ENCODE assay signal across 8 mouse cellular contexts in genomic region chr13:40843418-40844067, GRCm38 (mm10). TPM values are rescaled to one million over a fixed set of nuclear protein-coding genes. Genes with fewer than 3 reads are reported as not detected.
A peak's percentile ranks its signal among the peaks of the same experiment; 100 is the strongest.
DNase-seq lines count a peak whose midpoint lies in the region; ATAC-seq and TF ChIP-seq lines count a peak whose summit lies in the region.

No protein-coding gene starts in this region.

- H3K27me3 ChIP-seq in heart, embryonic 16.5 days (ENCODE audit: control insufficient read depth, insufficient read depth, low read length), result peaks cover 2% of the 10 kb centered on the region; the same call in 1 of the 2 replicates
- no peaks in the 10 kb centered on the region for H3K27me3 ChIP-seq in lung, embryonic 15.5 days

- no peaks in the 10 kb centered on the region for H3K9me3 ChIP-seq in heart, embryonic 16.5 days (replicated peaks; ENCODE audit: control insufficient read depth, low read length)
- H3K9me3 ChIP-seq in lung, embryonic 15.5 days, result no peaks in the 10 kb centered on the region

- DNase-seq in ES-CJ7 (ENCODE audit: low read depth, low spot score), result peak; percentile 84
- peak; percentile 54 for DNase-seq in fibroblast of lung, adult 2 months (ENCODE audit: low read depth)
- DNase-seq in layer of hippocampus, adult 18-20 months (ENCODE audit: low spot score in 2 of 2), result peak; percentile 58 to 86
- peak; percentile 87 for DNase-seq in retina, embryonic 14.5 days (ENCODE audit: low spot score)
- peak; percentile 79 for DNase-seq in thymus, postnatal 4 days

- no peak overlapping the region for H3K9ac ChIP-seq in heart, embryonic 16.5 days (ENCODE audit: low read length)
- no peak overlapping the region for H3K9ac ChIP-seq in lung, embryonic 15.5 days

- H3K4me2 ChIP-seq in heart, embryonic 16.5 days (ENCODE audit: low read depth, low read length), result peak overlapping the region; percentile 52
- H3K4me2 ChIP-seq in lung, embryonic 15.5 days, result peak overlapping the region; percentile 39

- no peak overlapping the region for H3K4me3 ChIP-seq in bone marrow macrophage, adult 2 months (ENCODE audit: insufficient read depth, low read length)
- H3K4me3 ChIP-seq in heart, embryonic 16.5 days (ENCODE audit: low read length), result no peak overlapping the region
- 0 out of 2 replicates have a peak overlapping the region, but pooled peaks have one; percentile 13 for H3K4me3 ChIP-seq in lung, embryonic 15.5 days

- ATAC-seq in heart, embryonic 16.5 days (replicated peaks; ENCODE audit: extremely low read depth, insufficient read depth, low FRiP score), result peak; percentile 52; the same call in 1 of the 2 replicates
- ATAC-seq in lung, embryonic 15.5 days (ENCODE audit: borderline replicate concordance, extremely low read depth, low FRiP score, low TSS enrichment), result peak; percentile 65; the same call in 1 of the 2 replicates

- no peaks in the 10 kb centered on the region for H3K36me3 ChIP-seq in heart, embryonic 16.5 days (ENCODE audit: control insufficient read depth, insufficient read depth)
- no peaks in the 10 kb centered on the region for H3K36me3 ChIP-seq in lung, embryonic 15.5 days

- H3K4me1 ChIP-seq in bone marrow macrophage, adult 2 months (ENCODE audit: control insufficient read depth, insufficient read depth, low read length), result no peaks in the 10 kb centered on the region
- no peaks in the 10 kb centered on the region for H3K4me1 ChIP-seq in heart, embryonic 16.5 days (ENCODE audit: control insufficient read depth, insufficient read depth, low read length)
- H3K4me1 ChIP-seq in lung, embryonic 15.5 days, result peaks cover 2% of the 10 kb centered on the region; the same call in 1 of the 2 replicates

- TF ChIP-seq CTCF in bone marrow macrophage, adult 2 months (IDR thresholded peaks at IDR 0.05; ENCODE audit: low read depth, low read length), result peak; percentile 97

- no peak for TF ChIP-seq POLR2A in bone marrow macrophage, adult 2 months (IDR thresholded peaks at IDR 0.05; ENCODE audit: borderline replicate concordance, low read depth, low read length)

- 18% methylated on average over 5 of the region's 5 CpGs for WGBS in heart, embryonic 16.5 days
- WGBS in lung, embryonic 15.5 days, result 20% methylated on average over 5 of the region's 5 CpGs

- H3K27ac ChIP-seq in bone marrow macrophage, adult 2 months (ENCODE audit: insufficient read depth, low read depth, low read length), result no peak overlapping the region
- no peak overlapping the region for H3K27ac ChIP-seq in heart, embryonic 16.5 days (ENCODE audit: low read length)
- H3K27ac ChIP-seq in lung, embryonic 15.5 days, result no peak overlapping the region

RNA-seq across cellular contexts. Expression of gene Gcnt2, which starts 16.0 kb away (rescaled TPM):
- polyA plus RNA-seq in bone marrow macrophage, adult 2 months (2012; ENCODE audit: insufficient read depth, insufficient read length, missing spikeins), result 0.67 and 0.91 TPM in 2 replicates
- polyA plus RNA-seq in heart, embryonic 16.5 days (2015; fragmentation: Nextera tagmentation; extraction: Ambion mirVana), result 4.2 and 5.0 TPM in 2 replicates
- total RNA-seq in layer of hippocampus, adult 18-20 months (2021), result 10 to 100 TPM; 15.2 to 18.3 TPM
- polyA plus RNA-seq in lung, embryonic 15.5 days (2015; fragmentation: Nextera tagmentation; extraction: Ambion mirVana), result 2.5 and 4.0 TPM in 2 replicates
